ENCODE assay signal across 11 mouse cellular contexts in the genomic region with DNA sequence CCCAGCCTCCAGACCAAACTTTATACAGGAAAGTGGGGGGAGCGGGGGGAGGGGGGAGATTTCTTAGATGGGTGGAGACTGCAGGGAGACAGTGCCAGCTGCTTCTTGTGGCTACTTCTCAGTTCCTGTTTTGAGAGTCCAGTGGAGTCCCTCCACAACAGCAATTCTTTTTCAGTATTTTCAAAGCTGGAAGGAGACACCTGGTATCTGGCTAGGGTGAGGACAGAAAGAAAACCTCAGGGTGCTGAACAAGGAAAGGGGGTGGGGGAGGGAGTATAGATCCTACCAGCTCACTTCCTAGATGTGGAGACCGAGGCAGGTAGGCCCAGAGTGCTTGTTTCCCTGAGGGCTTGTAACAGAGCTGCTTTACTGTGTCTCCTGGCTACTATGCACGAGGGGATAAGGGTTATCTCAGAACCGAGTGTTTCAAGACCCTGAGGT. TPM values are rescaled to one million over a fixed set of nuclear protein-coding genes. Genes with fewer than 3 reads are reported as not detected.
DNase-seq lines count a peak whose midpoint lies in the region; ATAC-seq and TF ChIP-seq lines count a peak whose summit lies in the region.
"Had no signal": no experiment of that assay in that cellular context is flagged by ENCODE, and none has a peak within 500 bp of the region (broad histone marks: within the 10 kb centered on the region; RNA-seq: fewer than 3 reads in every experiment).

No protein-coding gene starts in this region.

- H3K9ac ChIP-seq in lung, embryonic 15.5 days = no peak overlapping the region
- H3K9ac ChIP-seq: forebrain, embryonic 15.5 days; liver, embryonic 15.5 days had no signal

- DNase-seq in lung, adult 2 months = no peak
- DNase-seq in urinary bladder, postnatal 25 days (ENCODE audit: low spot score) = no peak
- DNase-seq in gastrocnemius, postnatal 10 days = no peak
- DNase-seq in adrenal gland, postnatal 25 days = no peak
- DNase-seq: right cerebral cortex, adult 18-20 months had no signal

- WGBS in lung, embryonic 15.5 days = 27% methylated on average over 4 of the region's 4 CpGs
- whole genome bisulfite sequencing in lung, adult 2 months = 19% methylated on average over 4 of the region's 4 CpGs

- no peak for TF ChIP-seq POLR2A in lung, adult 2 months (IDR thresholded peaks at IDR 0.05; ENCODE audit: borderline replicate concordance, extremely low read depth, low read depth, low read length)
- no peak for TF ChIP-seq POLR2A in bone marrow macrophage, adult 2 months (IDR thresholded peaks at IDR 0.05; ENCODE audit: borderline replicate concordance, low read depth, low read length)

- no peaks in the 10 kb centered on the region for H3K9me3 ChIP-seq in lung, embryonic 15.5 days
- H3K9me3 ChIP-seq: forebrain, embryonic 15.5 days; liver, embryonic 15.5 days had no signal

- TF ChIP-seq CTCF in lung, adult 2 months (IDR thresholded peaks at IDR 0.05; ENCODE audit: insufficient read depth, low read length) = no peak
- no peak for TF ChIP-seq CTCF in bone marrow macrophage, adult 2 months (IDR thresholded peaks at IDR 0.05; ENCODE audit: low read depth, low read length)

- peaks cover 10% of the 10 kb centered on the region for H3K4me1 ChIP-seq in lung, embryonic 15.5 days
- peaks cover 3% of the 10 kb centered on the region; the same call in 1 of the 2 replicates for H3K4me1 ChIP-seq in lung, adult 2 months (ENCODE audit: control insufficient read depth, insufficient read depth, low read length)
- H3K4me1 ChIP-seq in bone marrow macrophage, adult 2 months (ENCODE audit: control insufficient read depth, insufficient read depth, low read length) = peaks cover 50% of the 10 kb centered on the region
- H3K4me1 ChIP-seq: forebrain, embryonic 15.5 days had no signal

- ATAC-seq in lung, embryonic 15.5 days (ENCODE audit: borderline replicate concordance, extremely low read depth, low FRiP score, low TSS enrichment) = no peak
- ATAC-seq in hematopoietic stem cell, adult 5-6 weeks (replicated peaks in 1 of 2; ENCODE audit: insufficient read depth in 1 of 2, low FRiP score in 2 of 2, low TSS enrichment in 1 of 2, low read depth in 1 of 2, poor library complexity in 2 of 2, severe bottlenecking in 2 of 2) = peak; percentile 61 to 70; a peak in 3 of 4 replicates
- ATAC-seq in megakaryocyte progenitor cell, adult 5-6 weeks (replicated peaks; ENCODE audit: poor library complexity) = peak; percentile 64
- ATAC-seq: forebrain, embryonic 15.5 days had no signal

- H3K4me2 ChIP-seq in lung, embryonic 15.5 days = no peak overlapping the region
- H3K4me2 ChIP-seq: forebrain, embryonic 15.5 days; liver, embryonic 15.5 days had no signal

- H3K4me3 ChIP-seq in lung, embryonic 15.5 days = no peak overlapping the region
- no peak overlapping the region for H3K4me3 ChIP-seq in lung, adult 2 months (replicated peaks; ENCODE audit: extremely low read depth, low read depth, low read length)
- H3K4me3 ChIP-seq in bone marrow macrophage, adult 2 months (ENCODE audit: insufficient read depth, low read length) = peak overlapping the region; percentile 45
- H3K4me3 ChIP-seq: forebrain, embryonic 15.5 days; liver, embryonic 15.5 days had no signal

- no peaks in the 10 kb centered on the region for H3K27me3 ChIP-seq in lung, embryonic 15.5 days
- H3K27me3 ChIP-seq: forebrain, embryonic 15.5 days; liver, embryonic 15.5 days had no signal

- H3K36me3 ChIP-seq in lung, embryonic 15.5 days = peaks cover 10% of the 10 kb centered on the region
- H3K36me3 ChIP-seq: liver, embryonic 15.5 days had no signal

- peak overlapping the region; percentile 69 for H3K27ac ChIP-seq in lung, embryonic 15.5 days
- H3K27ac ChIP-seq in bone marrow macrophage, adult 2 months (ENCODE audit: insufficient read depth, low read depth, low read length) = peak overlapping the region; percentile 91
- H3K27ac ChIP-seq: forebrain, embryonic 15.5 days; liver, embryonic 15.5 days had no signal

RNA-seq across cellular contexts. Expression of a gene that starts 13.6 kb away (rescaled TPM):
- polyA plus RNA-seq in lung, embryonic 15.5 days (2015; fragmentation: Nextera tagmentation; extraction: Ambion mirVana) = 30.1 and 30.3 TPM in 2 replicates
- 38.8 and 52.2 TPM in 2 replicates for polyA plus RNA-seq in lung, adult 2 months (2012; rRNA removed)
- polyA plus RNA-seq in bone marrow macrophage, adult 2 months (2012; ENCODE audit: insufficient read depth, insufficient read length, missing spikeins) = 21.3 and 25.2 TPM in 2 replicates
- total RNA-seq in hematopoietic stem cell, adult 5-6 weeks (2017) = 11.4 and 13.2 TPM in 2 replicates
- 1.9 and 6.7 TPM in 2 replicates for total RNA-seq in megakaryocyte progenitor cell, adult 5-6 weeks (2015)
- total RNA-seq in megakaryocyte progenitor cell, adult 5-6 weeks (2017) = 7.3 and 7.9 TPM in 2 replicates
- 10 to 100 TPM in 1 of 2 experiments, 1 to 10 TPM in 1; 9.1 to 12.3 TPM for total RNA-seq in gastrocnemius, postnatal 10 days (2021)
- total RNA-seq in adrenal gland, postnatal 25 days (2021) = 18.2 and 29.6 TPM in 2 replicates

RNA-seq across cellular contexts. Expression of a gene that starts 17.0 kb away (rescaled TPM):
- polyA plus RNA-seq in lung, embryonic 15.5 days (2015; fragmentation: Nextera tagmentation; extraction: Ambion mirVana) = 19.6 and 20.2 TPM in 2 replicates
- 24.0 and 29.6 TPM in 2 replicates for polyA plus RNA-seq in lung, adult 2 months (2012; rRNA removed)
- polyA plus RNA-seq in bone marrow macrophage, adult 2 months (2012; ENCODE audit: insufficient read depth, insufficient read length, missing spikeins) = 60.5 and 71.3 TPM in 2 replicates
- 24.5 and 32.5 TPM in 2 replicates for total RNA-seq in hematopoietic stem cell, adult 5-6 weeks (2017)
- total RNA-seq in megakaryocyte progenitor cell, adult 5-6 weeks (2015) = 32.6 and 41.2 TPM in 2 replicates
- 13.2 and 14.5 TPM in 2 replicates for total RNA-seq in megakaryocyte progenitor cell, adult 5-6 weeks (2017)
- 10 to 100 TPM in 1 of 2 experiments, 1 to 10 TPM in 1; 7.3 to 12.6 TPM for total RNA-seq in gastrocnemius, postnatal 10 days (2021)
- 23.6 and 35.1 TPM in 2 replicates for total RNA-seq in adrenal gland, postnatal 25 days (2021)

RNA-seq across cellular contexts. Expression of a gene that starts 46.4 kb away (rescaled TPM):
- 48.4 and 49.4 TPM in 2 replicates for polyA plus RNA-seq in lung, embryonic 15.5 days (2015; fragmentation: Nextera tagmentation; extraction: Ambion mirVana)
- polyA plus RNA-seq in lung, adult 2 months (2012; rRNA removed) = 231 and 235 TPM in 2 replicates
- 1.5 and 1.8 TPM in 2 replicates for polyA plus RNA-seq in bone marrow macrophage, adult 2 months (2012; ENCODE audit: insufficient read depth, insufficient read length, missing spikeins)
- 0.25 TPM in 1 of 2 replicates, not detected in the other for total RNA-seq in hematopoietic stem cell, adult 5-6 weeks (2017)
- total RNA-seq in megakaryocyte progenitor cell, adult 5-6 weeks (2015) = not detected in 2 replicates
- not detected in 2 replicates for total RNA-seq in megakaryocyte progenitor cell, adult 5-6 weeks (2017)
- total RNA-seq in gastrocnemius, postnatal 10 days (2021) = 10 to 100 TPM; 50.1 to 70.0 TPM
- total RNA-seq in adrenal gland, postnatal 25 days (2021) = 15.1 and 15.8 TPM in 2 replicates

Comparison
In these comparisons a context has a peak if more than half of its experiments do, and no peak if none do; other contexts are left out.
1. RNA of a gene that starts 46.4 kb away (total RNA-seq): 50.1 to 70.0 TPM in gastrocnemius, postnatal 10 days and 15.1 to 15.8 TPM in adrenal gland, postnatal 25 days; 0.25 TPM in hematopoietic stem cell, adult 5-6 weeks and not detected in megakaryocyte progenitor cell, adult 5-6 weeks; every median in the first group is over 10 times any median in the second.